Mouse (Mus musculus) bone marrow macrophage, adult 2 months (primary cell): ENCODE data around the gene Rufy4.

Source experiments
- CTCF ChIP-seq: IDR thresholded peaks from 2 replicates; pipeline ENCODE4 v1.5.1; 2012; ENCODE audit warnings: low read depth, mild to moderate bottlenecking, low read length, moderate library complexity
- POLR2A ChIP-seq: IDR thresholded peaks from 2 replicates; pipeline ENCODE4 v1.6.1; 2012; ENCODE audit warnings: mild to moderate bottlenecking, low read depth, low read length, borderline replicate concordance

DNA sequence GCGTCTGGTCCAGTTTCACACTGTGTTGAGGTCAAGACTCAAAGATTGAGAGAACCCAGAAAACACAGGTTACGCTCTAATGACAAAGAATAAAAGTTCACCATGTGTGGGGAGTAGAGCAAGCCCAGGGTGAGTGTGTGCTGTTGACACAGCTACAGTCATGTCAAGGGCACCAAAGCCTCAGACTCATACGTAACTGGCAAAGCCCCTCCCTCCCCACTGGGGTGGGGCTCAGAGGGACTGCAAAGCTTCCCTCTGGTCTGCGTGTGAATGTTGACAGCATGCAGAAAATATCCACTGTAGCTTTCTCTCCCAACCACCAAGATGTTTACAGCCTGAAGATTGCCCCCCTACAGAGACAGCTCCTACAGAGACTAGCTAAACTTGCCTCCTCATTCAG is 49.1 kb upstream of the Rufy4 start:
- TF ChIP-seq POLR2A (no peak), CTCF (no peak)
